Mouse (Mus musculus): ENCODE measurements at regions not wholly inside any gene's neighbourhood (a gene's known extent, or its start where the extent isn't known, plus 50 kb on each side); places are given as distances from the start of the nearest gene placed in this dataset.

DNA sequence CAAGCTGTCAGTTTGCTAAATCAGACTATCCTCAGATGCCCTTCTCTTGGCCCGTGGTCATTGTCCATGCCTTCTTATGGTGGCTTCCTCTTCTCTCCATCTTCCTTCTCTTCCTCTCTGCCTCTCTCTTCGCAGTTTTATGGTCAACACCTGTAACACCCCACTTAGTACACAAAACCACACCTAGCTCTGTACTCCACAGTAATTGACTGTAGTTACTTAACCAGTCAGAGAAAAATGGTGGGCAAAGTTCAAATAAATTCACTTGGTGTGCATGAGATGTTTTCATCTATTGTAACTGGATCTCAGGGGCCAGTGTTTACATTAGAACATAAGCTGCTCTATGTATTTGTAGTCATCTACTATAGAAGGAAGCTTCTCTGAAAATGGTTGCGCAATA, 807.8 kb upstream of the Cadm2 start:
- no peak for DNase-seq (ENCODE audit: inconsistent age in 2 of 2, low spot score in 1 of 2)

DNA sequence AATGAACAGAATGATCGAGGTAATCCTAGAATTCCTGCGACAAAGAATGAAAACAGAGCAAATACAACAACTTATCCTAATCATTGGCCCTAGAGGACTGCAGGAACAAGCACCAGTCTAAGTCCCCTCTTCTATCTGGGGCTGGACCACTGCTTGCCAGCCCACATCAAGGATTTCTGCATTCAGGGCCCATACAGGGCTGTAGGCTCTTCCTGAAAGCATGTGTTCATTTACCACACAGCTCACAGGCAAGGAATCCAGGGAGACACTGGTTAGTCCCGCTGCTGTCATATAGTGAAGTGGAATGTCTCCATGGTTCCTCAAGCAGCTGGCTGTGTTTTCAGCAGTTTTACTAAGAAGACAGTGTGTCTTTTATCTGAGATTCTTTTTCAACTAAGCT, 806.8 kb upstream of the Cadm2 start:
- no peak for DNase-seq (ENCODE audit: inconsistent age in 2 of 2, low spot score in 1 of 2)

DNA sequence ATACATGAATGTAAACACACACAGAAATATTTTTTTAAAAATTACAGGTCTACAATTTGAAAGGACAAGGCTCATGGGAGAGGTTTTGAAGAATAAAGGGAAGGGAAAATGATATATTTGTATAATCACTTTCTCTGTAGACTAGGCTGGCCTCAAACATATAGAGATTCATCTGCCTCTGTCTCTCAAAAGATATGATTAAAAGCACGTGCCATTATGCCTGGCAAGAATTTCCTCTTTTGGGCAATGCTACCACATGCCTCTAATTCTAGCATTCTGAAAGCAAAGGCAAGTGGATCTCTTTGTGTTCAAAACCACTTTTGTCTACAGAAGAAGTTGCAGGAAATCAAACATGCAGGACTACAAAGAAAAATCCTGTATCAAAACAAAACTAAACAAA, 804.6 kb upstream of the Cadm2 start:
- no peak for DNase-seq (ENCODE audit: inconsistent age in 2 of 2, low spot score in 1 of 2)

DNA sequence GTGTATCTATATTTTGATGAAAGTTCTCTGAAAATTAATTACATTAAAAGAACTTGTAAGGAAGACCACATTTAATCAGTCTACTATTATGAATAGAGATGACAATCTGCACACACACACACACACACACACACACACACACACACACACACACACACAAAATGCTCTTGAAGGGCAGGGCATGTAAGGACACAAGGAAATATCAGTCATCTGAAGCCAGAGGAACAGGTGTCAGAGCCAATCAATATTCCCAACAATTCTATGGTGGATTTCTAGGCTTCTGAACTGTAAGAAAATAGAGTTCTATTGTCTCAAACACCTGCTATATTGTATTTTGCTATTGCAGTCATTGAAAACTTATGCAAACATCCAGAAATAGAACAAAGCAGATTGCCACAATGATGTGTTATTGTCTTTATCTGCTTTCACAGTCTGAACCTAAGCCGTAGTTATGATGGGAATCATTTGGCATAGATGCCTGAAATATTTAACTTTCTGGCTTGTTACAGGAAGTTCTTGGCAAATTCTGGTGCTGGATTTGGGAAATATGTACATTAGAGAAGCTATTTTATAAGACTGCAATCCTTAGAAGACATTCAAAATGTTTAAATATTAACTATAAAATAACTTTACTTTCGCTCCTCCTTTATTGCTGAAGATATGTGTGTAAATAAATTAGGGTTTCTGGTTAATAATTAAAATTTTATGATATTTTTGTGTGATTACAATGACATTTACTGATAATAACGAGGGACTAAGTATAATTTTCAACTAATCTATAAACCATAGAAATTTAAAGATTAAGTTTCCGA, 781.4 kb upstream of the Cadm2 start:
- no peak for DNase-seq (ENCODE audit: inconsistent age in 2 of 2, low spot score in 1 of 2)

DNA sequence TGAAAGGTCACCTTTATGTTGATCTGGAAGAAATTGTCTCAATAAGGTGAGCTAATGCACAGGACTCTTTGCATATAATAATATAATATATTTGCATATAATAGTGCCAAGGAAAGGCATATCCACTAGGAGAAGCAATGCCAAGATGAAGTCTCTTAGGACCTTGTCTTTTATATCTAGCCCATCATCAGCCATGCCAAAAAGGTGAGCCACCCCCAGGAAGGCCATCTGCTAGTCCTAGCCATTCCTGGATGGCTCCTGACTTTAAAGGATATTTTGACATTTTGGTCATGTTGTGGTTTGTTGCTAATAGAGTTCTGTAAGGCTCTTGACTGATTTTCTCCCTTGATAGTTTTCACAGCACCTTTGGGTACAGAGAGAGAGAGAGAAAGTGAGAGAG, 779.9 kb upstream of the Cadm2 start:
- DNase-seq (ENCODE audit: inconsistent age in 2 of 2, low spot score in 1 of 2) = no peak

DNA sequence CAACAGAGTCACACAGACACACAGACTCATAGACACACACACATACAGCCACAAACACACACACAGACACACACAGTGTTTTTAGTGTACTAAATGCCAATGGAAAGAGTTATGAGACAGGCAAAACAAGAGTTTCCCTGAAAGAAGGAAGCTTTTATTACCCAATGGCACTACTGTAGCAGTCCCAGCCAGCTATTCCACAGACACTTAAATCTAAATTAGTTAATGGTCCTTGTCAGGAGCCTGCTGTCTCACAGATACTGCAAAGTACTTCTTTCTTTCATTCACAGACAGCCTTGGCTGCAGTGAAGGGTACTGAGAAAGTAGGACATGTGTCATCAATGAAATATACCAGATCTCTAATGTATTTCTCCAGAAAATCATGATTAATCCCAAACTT, 730.4 kb upstream of the Cadm2 start:
- DNase-seq (ENCODE audit: inconsistent age in 2 of 2, low spot score in 1 of 2) = peak in 1 of 2 experiments; percentile 17

DNA sequence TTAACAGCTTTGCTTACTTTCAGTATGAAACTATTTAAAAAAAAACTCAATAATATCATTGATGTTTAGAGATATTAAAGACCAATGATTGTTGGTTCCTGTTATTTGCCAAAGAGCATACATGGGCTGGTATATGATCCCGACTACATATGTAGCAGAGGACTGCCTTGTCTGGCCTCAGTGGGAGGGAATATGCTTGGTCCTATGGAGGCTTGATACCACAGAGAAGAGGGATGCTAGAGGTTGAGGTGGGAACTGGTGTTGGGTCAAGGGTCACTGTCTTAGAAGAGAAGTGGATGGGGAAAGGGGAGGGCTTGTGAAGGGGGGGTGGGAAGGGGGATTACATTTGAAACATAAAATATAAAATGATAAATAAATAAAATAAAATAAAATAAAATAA, 718.3 kb upstream of the Cadm2 start:
- no peak for DNase-seq (ENCODE audit: inconsistent age in 2 of 2, low spot score in 1 of 2)
